Mouse (Mus musculus): Measurements from ENCODE around the gene Fam189b.

Gene Fam189b

GRCm38 (mm10) chr3:89183058-89183958, at the start of gene Fam189b:
TSS of gene Fam189b (plus strand) at chr3:89183143.
- CTCF ChIA-PET = no interaction called here

GRCm38 (mm10) chr3:89133752-89134151, 49.2 kb upstream of the Fam189b start:
- CTCF ChIA-PET = no interaction called here

GRCm38 (mm10) chr3:89135958-89136357, 47.0 kb upstream of the Fam189b start, which contains the start of gene Pklr:
TSS of gene Pklr (plus strand) at chr3:89136142.
- CTCF ChIA-PET = no interaction called here

- CTCF ChIA-PET = no interaction called here
These were observed 46.6 kb upstream of the Fam189b start for GRCm38 (mm10) chr3:89136365-89136764.

- CTCF ChIA-PET = no interaction called here
These were observed 38.1 kb upstream of the Fam189b start for GRCm38 (mm10) chr3:89144821-89145220.

- CTCF ChIA-PET = no interaction called here
These were observed 37.4 kb upstream of the Fam189b start for GRCm38 (mm10) chr3:89145566-89145965.

GRCm38 (mm10) chr3:89147101-89147978, 35.6 kb upstream of the Fam189b start:
- CTCF ChIA-PET = no interaction called here

- CTCF ChIA-PET = no interaction called here
These were observed 35.0 kb upstream of the Fam189b start for GRCm38 (mm10) chr3:89147979-89148311.

GRCm38 (mm10) chr3:89148567-89148966, 34.4 kb upstream of the Fam189b start:
- CTCF ChIA-PET = no interaction called here

- CTCF ChIA-PET = interaction anchor here (0.6 kb wide), 1 partner anchor 52 kb away, joined by 4 read pairs; no protein-coding TSS in a partner anchor
These were observed 30.7 kb upstream of the Fam189b start for GRCm38 (mm10) chr3:89152084-89152835.

GRCm38 (mm10) chr3:89156951-89157350, 26.0 kb upstream of the Fam189b start:
- CTCF ChIA-PET = no interaction called here

- CTCF ChIA-PET = no interaction called here
These were observed 24.3 kb upstream of the Fam189b start for GRCm38 (mm10) chr3:89158651-89159050.

GRCm38 (mm10) chr3:89159211-89159610, 23.7 kb upstream of the Fam189b start:
- CTCF ChIA-PET = interaction anchor here (2.1 kb wide), 1 partner anchor 71 kb away, joined by 7 read pairs; no protein-coding TSS in a partner anchor

GRCm38 (mm10) chr3:89159616-89160344, 23.2 kb upstream of the Fam189b start, which contains the start of gene Hcn3:
TSS of gene Hcn3 (minus strand) at chr3:89160196.
- CTCF ChIA-PET = interaction anchor here (2.1 kb wide), 1 partner anchor 71 kb away, joined by 7 read pairs; no protein-coding TSS in a partner anchor

GRCm38 (mm10) chr3:89161207-89161606, 21.7 kb upstream of the Fam189b start:
- CTCF ChIA-PET = interaction anchor here (2.1 kb wide), 1 partner anchor 73 kb away, joined by 7 read pairs; no protein-coding TSS in a partner anchor

- CTCF ChIA-PET = no interaction called here
These were observed 21.2 kb upstream of the Fam189b start for GRCm38 (mm10) chr3:89161786-89162185.

GRCm38 (mm10) chr3:89163123-89163522, 19.8 kb upstream of the Fam189b start:
- CTCF ChIA-PET = interaction anchor here (0.6 to 0.7 kb wide), 2 partner anchors 58 to 179 kb away, joined by 3 to 7 read pairs; no protein-coding TSS in a partner anchor

- CTCF ChIA-PET = interaction anchor here (0.6 kb wide), 1 partner anchor 179 kb away, joined by 7 read pairs; no protein-coding TSS in a partner anchor
These were observed 19.2 kb upstream of the Fam189b start for GRCm38 (mm10) chr3:89163643-89164245.

GRCm38 (mm10) chr3:89164506-89165267, 18.3 kb upstream of the Fam189b start, which contains the start of gene Clk2:
TSS of gene Clk2 (plus strand) at chr3:89164795.
- CTCF ChIA-PET = interaction anchor here (0.7 kb wide), 1 partner anchor 163 kb away, joined by 5 read pairs; no protein-coding TSS in a partner anchor

Measured in spleen, embryonic (tissue).